8 mouse cellular contexts compared by ENCODE assay signal in genomic region chr2:20968441-20969200, GRCm38 (mm10). TPM values are rescaled to one million over a fixed set of nuclear protein-coding genes. Genes with fewer than 3 reads are reported as not detected.
DNase-seq lines count a peak whose midpoint lies in the region; ATAC-seq and TF ChIP-seq lines count a peak whose summit lies in the region.

Gene Arhgap21, minus strand, starts transcription at chr2:20968881.

- peak within 1 kb of the TSS; percentile 93 for H3K27ac ChIP-seq in embryonic fibroblast, embryonic 13.5 days (ENCODE audit: insufficient read depth, low read length)
- peak within 1 kb of the TSS; percentile 99 for H3K27ac ChIP-seq in limb, embryonic 15.5 days
- peak within 1 kb of the TSS; percentile 100 for H3K27ac ChIP-seq in midbrain, embryonic 16.5 days (ENCODE audit: low read length)

- no peaks in the 10 kb centered on the region for H3K27me3 ChIP-seq in limb, embryonic 15.5 days
- H3K27me3 ChIP-seq in midbrain, embryonic 16.5 days (ENCODE audit: control insufficient read depth, insufficient read depth, low read depth, low read length), result no peaks in the 10 kb centered on the region

- H3K4me1 ChIP-seq in embryonic fibroblast, embryonic 13.5 days (ENCODE audit: control insufficient read depth, insufficient read depth, low read length), result 0 out of 2 replicates have a peak, but pooled peaks cover 3% of the 10 kb centered on the region
- H3K4me1 ChIP-seq in limb, embryonic 15.5 days, result peaks cover 22% of the 10 kb centered on the region
- H3K4me1 ChIP-seq in midbrain, embryonic 16.5 days (ENCODE audit: control insufficient read depth, insufficient read depth, low read length), result peaks cover 10% of the 10 kb centered on the region

- TF ChIP-seq POLR2A in embryonic fibroblast, embryonic 13.5 days (IDR thresholded peaks at IDR 0.05; ENCODE audit: low read depth, low read length), result peak; percentile 44

- DNase-seq in 416B (ENCODE audit: low read depth), result peak; percentile 68
- peak; percentile 87 to 90 for DNase-seq in adrenal gland, postnatal 36 days
- DNase-seq in heart, adult 9 months (ENCODE audit: low spot score in 2 of 2), result peak; percentile 87 to 89
- peak; percentile 72 for DNase-seq in kidney, adult 9 months
- DNase-seq in spleen, postnatal 14 days (ENCODE audit: low spot score in 2 of 2), result peak; percentile 24 to 28

- H3K9me3 ChIP-seq in limb, embryonic 15.5 days, result no peaks in the 10 kb centered on the region
- no peaks in the 10 kb centered on the region for H3K9me3 ChIP-seq in midbrain, embryonic 16.5 days (replicated peaks; ENCODE audit: control insufficient read depth, low read length, poor library complexity, severe bottlenecking)

- H3K36me3 ChIP-seq in limb, embryonic 15.5 days, result no peaks in the 10 kb centered on the region
- H3K36me3 ChIP-seq in midbrain, embryonic 16.5 days (ENCODE audit: control insufficient read depth, insufficient read depth, low read length), result no peaks in the 10 kb centered on the region

- H3K4me3 ChIP-seq in embryonic fibroblast, embryonic 13.5 days (ENCODE audit: insufficient read depth, low read length), result peak within 1 kb of the TSS; percentile 83
- H3K4me3 ChIP-seq in limb, embryonic 15.5 days, result peak within 1 kb of the TSS; percentile 93
- peak within 1 kb of the TSS; percentile 96 for H3K4me3 ChIP-seq in midbrain, embryonic 16.5 days (ENCODE audit: low read depth, low read length)

- H3K9ac ChIP-seq in limb, embryonic 15.5 days, result peak within 1 kb of the TSS; percentile 96
- peak within 1 kb of the TSS; percentile 99 for H3K9ac ChIP-seq in midbrain, embryonic 16.5 days (ENCODE audit: low read depth, low read length)

- peak within 1 kb of the TSS; percentile 72 for H3K4me2 ChIP-seq in limb, embryonic 15.5 days
- H3K4me2 ChIP-seq in midbrain, embryonic 16.5 days (ENCODE audit: low read length), result peak within 1 kb of the TSS; percentile 57

- under 1% methylated on average over 76 of the region's 102 CpGs for WGBS in limb, embryonic 15.5 days
- under 1% methylated on average over 70 of the region's 102 CpGs for WGBS in midbrain, embryonic 16.5 days

- ATAC-seq in limb, embryonic 15.5 days (ENCODE audit: insufficient number of reproducible peaks, low FRiP score, low TSS enrichment, low read depth), result peak; percentile 75
- ATAC-seq in midbrain, embryonic 16.5 days, result peak; percentile 59

- no peak for TF ChIP-seq CTCF in embryonic fibroblast, embryonic 13.5 days (IDR thresholded peaks at IDR 0.05; ENCODE audit: borderline replicate concordance, insufficient read depth, low read length)

RNA-seq across cellular contexts. Expression of gene Arhgap21, which starts in this region (rescaled TPM):
- total RNA-seq in adrenal gland, postnatal 36 days (2021), result 10 to 100 TPM; 77.6 to 88.4 TPM
- polyA plus RNA-seq in embryonic fibroblast, embryonic 13.5 days (2011; ENCODE audit: insufficient read length, low read depth, missing spikeins), result 82.7 and 83.0 TPM in 2 replicates
- 8.3 and 9.0 TPM in 2 replicates for polyA plus RNA-seq in limb, embryonic 15.5 days (2015; fragmentation: Nextera tagmentation; extraction: Ambion mirVana)
- polyA plus RNA-seq in midbrain, embryonic 16.5 days (2015; fragmentation: Nextera tagmentation; extraction: Ambion mirVana), result 40.9 and 41.7 TPM in 2 replicates

Comparison
In these comparisons a context has a peak if more than half of its experiments do, and no peak if none do; other contexts are left out.
1. Peak in every context shown above with its lines: DNase-seq, ATAC-seq, H3K4me3 ChIP-seq and H3K27ac ChIP-seq.
2. DNase-seq: peak in every context shown above with its lines; median percentile 88 in adrenal gland, postnatal 36 days; 88 in heart, adult 9 months; 72 in kidney, adult 9 months; 68 in 416B; 26 in spleen, postnatal 14 days.